Mouse (Mus musculus) liver, embryonic 16.5 days (tissue): ENCODE results near the gene Tnrc6c. TPM values are rescaled to one million over a fixed set of nuclear protein-coding genes. Genes with fewer than 3 reads are reported as not detected.

Experiments used
- ATAC-seq: fragments of 200-750 bp; cut with Nextera tagmentation; 2 replicates; pipeline ENCODE4 v1.8.0; 2017; ENCODE audit warnings: low read depth, mild to moderate bottlenecking, moderate number of reproducible peaks, moderate library complexity
- H3K27ac ChIP-seq: fragments of 300-500 bp; sonication (generic); 2 replicates; pipeline ENCODE4 v1.5.1; 2014; ENCODE audit warnings: mild to moderate bottlenecking, low read length
- H3K27me3 ChIP-seq: fragments of 300-500 bp; sonication (generic); 2 replicates; pipeline ENCODE4 v1.6.1; 2014; ENCODE audit warnings: low read depth, low read length, mixed read lengths; ENCODE audit not compliant: control insufficient read depth, insufficient read depth
- H3K36me3 ChIP-seq: fragments of 300-500 bp; sonication (generic); 2 replicates; pipeline ENCODE4 v1.6.1; 2014; ENCODE audit warnings: mild to moderate bottlenecking; ENCODE audit not compliant: control insufficient read depth, insufficient read depth
- H3K4me1 ChIP-seq: fragments of 300-500 bp; sonication (generic); 2 replicates; pipeline ENCODE4 v1.6.1; 2014; ENCODE audit warnings: low read depth, low read length, mixed read lengths; ENCODE audit not compliant: control insufficient read depth
- H3K4me2 ChIP-seq: fragments of 300-500 bp; sonication (generic); 2 replicates; pipeline ENCODE4 v1.6.1; 2014; ENCODE audit warnings: low read depth, low read length, mixed read lengths
- H3K4me3 ChIP-seq: fragments of 300-500 bp; sonication (generic); 2 replicates; pipeline ENCODE4 v1.5.1; 2014; ENCODE audit warnings: low read depth, mild to moderate bottlenecking, low read length
- H3K9ac ChIP-seq: fragments of 300-500 bp; sonication (generic); 2 replicates; pipeline ENCODE4 v1.6.1; 2014; ENCODE audit warnings: low read depth, low read length
- H3K9me3 ChIP-seq: fragments of 300-500 bp; sonication (generic); replicated peaks from 2 replicates; pipeline ENCODE4 v1.6.1; 2016; ENCODE audit warnings: low read length; ENCODE audit not compliant: control insufficient read depth
- WGBS: fragments of 180-500 bp; shearing (Covaris S2); extraction: QIAGEN DNeasy Blood & Tissue Kit; methylation state at CpG from one replicate; pipeline ENCODE4 v1.1.7; 2014; ENCODE audit not compliant: insufficient replicate concordance; 5-methylcytosine and 5-hydroxymethylcytosine counted together
- polyA plus RNA-seq: library from polyadenylated mRNA; unstranded; fragments of >200 nt; fragmentation: Nextera tagmentation; extraction: Ambion mirVana; gene quantifications from 2 replicates; pipeline ENCODE4 v1.2.1, GENCODE M21; 2015

Tnrc6c gene
- polyA plus RNA-seq, 1 experiment from 2014 or later, result 2.1 TPM

DNA sequence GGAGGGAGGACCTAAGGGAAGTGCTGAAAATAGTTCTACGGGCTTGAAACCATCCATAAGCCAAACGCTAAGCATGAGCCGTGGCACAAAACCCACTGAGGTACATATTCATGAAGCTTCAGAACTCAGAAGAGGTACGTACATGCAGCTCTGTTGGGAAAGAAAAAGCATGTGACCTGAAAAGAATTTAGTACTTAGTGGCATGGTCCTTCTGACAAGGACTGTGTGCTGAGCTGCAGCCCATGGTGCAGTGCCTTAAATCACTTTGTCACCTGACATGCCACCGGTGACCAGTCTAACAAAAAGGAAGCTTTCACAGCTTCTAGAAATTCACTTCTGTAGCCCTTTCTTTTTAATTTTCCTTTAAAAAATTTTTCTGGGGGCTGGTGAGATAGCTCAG is 40.0 kb downstream of the Tnrc6c start:
- H3K9ac ChIP-seq, result no peak overlapping the region
- H3K27ac ChIP-seq, result no peak overlapping the region
- H3K9me3 ChIP-seq, result no peaks in the 10 kb centered on the region
- WGBS, result 43% methylated on average over 5 of the region's 5 CpGs
- H3K27me3 ChIP-seq, result no peaks in the 10 kb centered on the region
- H3K4me1 ChIP-seq, result peaks cover 12% of the 10 kb centered on the region
- ATAC-seq, result no peak
- H3K4me3 ChIP-seq, result no peak overlapping the region
- H3K4me2 ChIP-seq, result no peak overlapping the region
- H3K36me3 ChIP-seq, result no peaks in the 10 kb centered on the region

DNA sequence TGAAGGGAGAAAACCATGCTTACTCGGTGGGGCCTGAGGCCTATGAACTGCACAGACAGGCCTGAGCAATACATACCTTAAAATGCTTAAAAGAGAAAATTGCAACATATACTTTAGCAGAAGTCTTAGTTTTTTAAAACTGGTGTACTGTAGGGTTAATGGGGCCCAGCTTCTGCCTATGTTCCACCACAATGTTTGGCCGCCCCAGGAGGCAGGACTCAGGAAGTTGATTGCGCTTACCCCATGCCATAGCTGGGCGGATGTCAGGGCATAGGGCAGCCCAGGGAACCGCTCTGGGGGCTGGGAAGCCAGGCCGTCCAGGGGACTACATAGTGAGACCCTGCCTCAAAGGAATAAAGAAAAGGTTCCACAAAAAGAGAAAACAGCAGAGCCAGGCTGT is 42.5 kb downstream of the Tnrc6c start:
- no peak overlapping the region for H3K4me2 ChIP-seq
- H3K27me3 ChIP-seq, result no peaks in the 10 kb centered on the region
- no peak overlapping the region for H3K4me3 ChIP-seq
- H3K9ac ChIP-seq, result no peak overlapping the region; the same call in 1 of the 2 replicates
- ATAC-seq, result peak; percentile 47; the same call in 1 of the 2 replicates
- no peaks in the 10 kb centered on the region for H3K36me3 ChIP-seq
- H3K9me3 ChIP-seq, result no peaks in the 10 kb centered on the region
- 29% methylated on average over 6 of the region's 6 CpGs for WGBS
- 0 out of 2 replicates have a peak overlapping the region, but pooled peaks have one; percentile 38 for H3K27ac ChIP-seq
- peaks cover 12% of the 10 kb centered on the region for H3K4me1 ChIP-seq

- ATAC-seq, result no peak
- peaks cover 12% of the 10 kb centered on the region for H3K4me1 ChIP-seq
- no peaks in the 10 kb centered on the region; the same call in 1 of the 2 replicates for H3K36me3 ChIP-seq
- H3K9me3 ChIP-seq, result 0 out of 2 replicates have a peak, but pooled peaks cover 2% of the 10 kb centered on the region
- no peaks in the 10 kb centered on the region for H3K27me3 ChIP-seq
- H3K27ac ChIP-seq, result no peak overlapping the region
- 77% methylated on average over 4 of the region's 4 CpGs for WGBS
- no peak overlapping the region for H3K4me2 ChIP-seq
- no peak overlapping the region for H3K4me3 ChIP-seq
- H3K9ac ChIP-seq, result no peak overlapping the region
These were observed 46.8 kb downstream of the Tnrc6c start for GRCm38 (mm10) chr11:117700871-117701270.

- Histone ChIP-seq H3K4me1 (no peaks in the 10 kb centered on the region), H3K4me2 (no peak overlapping the region), H3K9me3 (0 out of 2 replicates have a peak, but pooled peaks cover 2% of the 10 kb centered on the region), H3K4me3 (no peak overlapping the region), H3K9ac (no peak overlapping the region), H3K27me3 (no peaks in the 10 kb centered on the region), H3K27ac (no peak overlapping the region), H3K36me3 (no peaks in the 10 kb centered on the region; the same call in 1 of the 2 replicates)
- ATAC-seq, result no peak
- 88% methylated on average over 2 of the region's 2 CpGs for WGBS
These were observed 52.2 kb downstream of the Tnrc6c start for GRCm38 (mm10) chr11:117706267-117706666.

DNA sequence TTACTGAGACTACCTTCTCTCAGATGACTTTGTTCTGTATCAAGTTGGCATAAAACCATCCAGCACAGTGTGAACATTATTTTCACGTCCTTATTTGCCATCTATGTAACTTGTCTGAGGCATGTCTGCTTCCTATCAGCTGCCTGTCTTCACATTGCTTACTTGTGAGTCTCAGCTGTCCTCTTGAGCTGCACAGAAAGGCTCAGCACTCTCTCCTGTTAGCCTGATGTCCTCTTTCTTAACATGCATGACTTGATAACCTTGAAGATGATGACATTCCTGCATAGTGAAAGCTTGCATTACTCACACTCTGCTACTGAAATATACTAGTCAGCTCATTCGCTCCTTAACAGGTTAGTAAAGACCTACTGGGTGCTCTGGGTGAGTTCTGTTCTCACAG is 53.1 kb downstream of the Tnrc6c start:
- H3K36me3 ChIP-seq, result no peaks in the 10 kb centered on the region; the same call in 1 of the 2 replicates
- no peak overlapping the region for H3K4me3 ChIP-seq
- no peak overlapping the region for H3K9ac ChIP-seq
- H3K4me2 ChIP-seq, result no peak overlapping the region
- H3K27me3 ChIP-seq, result no peaks in the 10 kb centered on the region
- no peak overlapping the region for H3K27ac ChIP-seq
- ATAC-seq, result no peak
- no peaks in the 10 kb centered on the region for H3K4me1 ChIP-seq
- WGBS, result 59% methylated on average over 2 of the region's 2 CpGs
- H3K9me3 ChIP-seq, result 0 out of 2 replicates have a peak, but pooled peaks cover 2% of the 10 kb centered on the region

- no peak for ATAC-seq
- no peaks in the 10 kb centered on the region for H3K9me3 ChIP-seq
- WGBS, result 48% methylated on average over 4 of the region's 4 CpGs
- H3K36me3 ChIP-seq, result peaks cover 2% of the 10 kb centered on the region; the same call in 1 of the 2 replicates
- H3K27ac ChIP-seq, result no peak overlapping the region
- H3K4me3 ChIP-seq, result no peak overlapping the region
- H3K9ac ChIP-seq, result no peak overlapping the region
- no peaks in the 10 kb centered on the region for H3K27me3 ChIP-seq
- no peak overlapping the region for H3K4me2 ChIP-seq
- H3K4me1 ChIP-seq, result no peaks in the 10 kb centered on the region
These were observed 55.2 kb downstream of the Tnrc6c start for GRCm38 (mm10) chr11:117709308-117709707.

GRCm38 (mm10) chr11:117710815-117711294 is 56.8 kb downstream of the Tnrc6c start:
- H3K4me3 ChIP-seq, result no peak overlapping the region
- no peak overlapping the region for H3K9ac ChIP-seq
- no peak overlapping the region for H3K4me2 ChIP-seq
- no peak for ATAC-seq
- 72% methylated on average over 2 of the region's 2 CpGs for WGBS
- no peaks in the 10 kb centered on the region for H3K9me3 ChIP-seq
- H3K27ac ChIP-seq, result no peak overlapping the region
- H3K27me3 ChIP-seq, result no peaks in the 10 kb centered on the region
- no peaks in the 10 kb centered on the region for H3K4me1 ChIP-seq
- peaks cover 3% of the 10 kb centered on the region for H3K36me3 ChIP-seq

DNA sequence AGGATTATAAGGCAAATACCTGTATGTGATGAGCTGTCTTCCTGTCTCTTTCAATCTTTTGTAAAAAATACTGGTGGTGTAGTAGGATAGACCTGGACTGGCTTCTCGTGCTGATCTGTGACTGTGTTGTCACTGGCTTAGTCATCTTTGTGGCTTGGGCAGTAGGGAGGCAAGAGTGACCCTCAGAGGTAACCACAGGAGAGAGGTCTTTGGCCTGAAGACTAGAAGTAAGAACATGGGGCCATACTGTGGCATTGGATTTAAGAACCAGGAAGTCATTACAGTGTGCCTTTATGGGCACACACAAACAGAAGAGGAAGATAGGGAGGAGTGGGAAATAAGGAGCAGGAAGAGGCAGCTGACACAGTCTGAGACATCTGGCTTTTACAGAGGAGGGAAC is 58.0 kb downstream of the Tnrc6c start:
- Histone ChIP-seq H3K4me3 (no peak overlapping the region), H3K36me3 (peaks cover 5% of the 10 kb centered on the region), H3K9me3 (no peaks in the 10 kb centered on the region), H3K4me1 (no peaks in the 10 kb centered on the region), H3K9ac (no peak overlapping the region), H3K27ac (no peak overlapping the region), H3K27me3 (no peaks in the 10 kb centered on the region), H3K4me2 (no peak overlapping the region)
- 46% methylated on average over 1 of the region's 1 CpGs for WGBS
- ATAC-seq, result no peak

DNA sequence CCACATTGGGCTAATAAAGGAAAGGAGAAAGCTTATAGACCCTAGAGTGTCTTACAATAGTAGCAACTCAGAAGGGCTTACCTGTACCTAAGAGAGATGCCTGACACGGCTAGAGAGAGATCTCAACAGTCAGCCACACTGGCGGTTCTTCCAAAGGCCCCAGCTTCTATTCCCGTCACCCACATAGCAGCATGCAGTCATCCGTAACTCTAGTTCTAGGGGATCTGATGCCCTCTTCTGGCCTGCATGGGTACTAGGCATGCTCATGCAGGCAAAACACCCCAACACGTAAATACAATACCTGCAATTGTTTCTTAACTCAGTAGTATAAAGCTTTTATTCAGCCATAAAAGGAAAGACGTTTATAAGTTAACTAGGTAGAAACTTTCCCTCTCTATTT is 59.3 kb downstream of the Tnrc6c start:
- Histone ChIP-seq H3K4me3 (no peak overlapping the region), H3K9me3 (no peaks in the 10 kb centered on the region), H3K4me1 (no peaks in the 10 kb centered on the region), H3K27me3 (no peaks in the 10 kb centered on the region), H3K9ac (no peak overlapping the region), H3K36me3 (peaks cover 10% of the 10 kb centered on the region), H3K4me2 (no peak overlapping the region), H3K27ac (no peak overlapping the region)
- WGBS, result 83% methylated on average over 6 of the region's 6 CpGs
- no peak for ATAC-seq
